Mouse (Mus musculus): ENCODE results near the gene Taf1c.
A peak's percentile ranks its signal among the peaks of the same experiment; 100 is the strongest.

Taf1c gene

GRCm38 (mm10) chr8:119604996-119605395 is at the start of gene Taf1c:
Gene Taf1c, minus strand, starts transcription at chr8:119605222.
- DNase-seq (ENCODE audit: low read depth, low spot score), result peak; percentile 91

GRCm38 (mm10) chr8:119651324-119651723 is 46.3 kb upstream of the Taf1c start:
- no peak for DNase-seq (ENCODE audit: low read depth, low spot score)

GRCm38 (mm10) chr8:119646846-119647245 is 41.8 kb upstream of the Taf1c start:
- DNase-seq (ENCODE audit: low read depth, low spot score), result no peak

- DNase-seq (ENCODE audit: low read depth, low spot score), result no peak
These were observed 41.2 kb upstream of the Taf1c start for GRCm38 (mm10) chr8:119646197-119646596.

GRCm38 (mm10) chr8:119644981-119645597 is 40.1 kb upstream of the Taf1c start:
- no peak for DNase-seq (ENCODE audit: low read depth, low spot score)

GRCm38 (mm10) chr8:119644429-119644960 is 39.5 kb upstream of the Taf1c start:
- peak; percentile 24 for DNase-seq (ENCODE audit: low read depth, low spot score)

GRCm38 (mm10) chr8:119642960-119643359 is 37.9 kb upstream of the Taf1c start:
- DNase-seq (ENCODE audit: low read depth, low spot score), result no peak

- no peak for DNase-seq (ENCODE audit: low read depth, low spot score)
These were observed 36.0 kb upstream of the Taf1c start for GRCm38 (mm10) chr8:119641058-119641457.

- no peak for DNase-seq (ENCODE audit: low read depth, low spot score)
These were observed 34.8 kb upstream of the Taf1c start for GRCm38 (mm10) chr8:119639798-119640197.

- no peak for DNase-seq (ENCODE audit: low read depth, low spot score)
These were observed 33.2 kb upstream of the Taf1c start for GRCm38 (mm10) chr8:119638261-119638660.

GRCm38 (mm10) chr8:119637381-119637780 is 32.4 kb upstream of the Taf1c start:
- DNase-seq (ENCODE audit: low read depth, low spot score), result no peak

GRCm38 (mm10) chr8:119636766-119637165 is 31.7 kb upstream of the Taf1c start:
- DNase-seq (ENCODE audit: low read depth, low spot score), result no peak

GRCm38 (mm10) chr8:119635958-119636357 is 30.9 kb upstream of the Taf1c start:
- no peak for DNase-seq (ENCODE audit: low read depth, low spot score)

GRCm38 (mm10) chr8:119635378-119635777 is 30.4 kb upstream of the Taf1c start, which contains the start of gene Kcng4:
Gene Kcng4, minus strand, starts transcription at chr8:119635680.
- no peak for DNase-seq (ENCODE audit: low read depth, low spot score)

GRCm38 (mm10) chr8:119634616-119635336 is 29.8 kb upstream of the Taf1c start:
- no peak for DNase-seq (ENCODE audit: low read depth, low spot score)

- DNase-seq (ENCODE audit: low read depth, low spot score), result no peak
These were observed 27.9 kb upstream of the Taf1c start for GRCm38 (mm10) chr8:119632909-119633308.

GRCm38 (mm10) chr8:119632246-119632645 is 27.2 kb upstream of the Taf1c start:
- DNase-seq (ENCODE audit: low read depth, low spot score), result no peak

- no peak for DNase-seq (ENCODE audit: low read depth, low spot score)
These were observed 25.8 kb upstream of the Taf1c start for GRCm38 (mm10) chr8:119630841-119631240.

GRCm38 (mm10) chr8:119627613-119628359 is 22.8 kb upstream of the Taf1c start:
- peak; percentile 35 for DNase-seq (ENCODE audit: low read depth, low spot score)

- no peak for DNase-seq (ENCODE audit: low read depth, low spot score)
These were observed 22.2 kb upstream of the Taf1c start for GRCm38 (mm10) chr8:119627199-119627598.

GRCm38 (mm10) chr8:119625788-119626187 is 20.8 kb upstream of the Taf1c start:
- no peak for DNase-seq (ENCODE audit: low read depth, low spot score)

GRCm38 (mm10) chr8:119624916-119625315 is 19.9 kb upstream of the Taf1c start:
- no peak for DNase-seq (ENCODE audit: low read depth, low spot score)

Measured in forelimb bud, embryonic 11.5 days (tissue).